Mouse (Mus musculus): ENCODE data around the gene 1110051M20Rik.

1110051M20Rik gene

GRCm38 (mm10) chr2:91444286-91444892 is at the start of gene 1110051M20Rik:
Gene 1110051M20Rik, minus strand, starts transcription at chr2:91444704.
- peak; percentile 86 to 92 for DNase-seq (ENCODE audit: low spot score in 2 of 2)

DNA sequence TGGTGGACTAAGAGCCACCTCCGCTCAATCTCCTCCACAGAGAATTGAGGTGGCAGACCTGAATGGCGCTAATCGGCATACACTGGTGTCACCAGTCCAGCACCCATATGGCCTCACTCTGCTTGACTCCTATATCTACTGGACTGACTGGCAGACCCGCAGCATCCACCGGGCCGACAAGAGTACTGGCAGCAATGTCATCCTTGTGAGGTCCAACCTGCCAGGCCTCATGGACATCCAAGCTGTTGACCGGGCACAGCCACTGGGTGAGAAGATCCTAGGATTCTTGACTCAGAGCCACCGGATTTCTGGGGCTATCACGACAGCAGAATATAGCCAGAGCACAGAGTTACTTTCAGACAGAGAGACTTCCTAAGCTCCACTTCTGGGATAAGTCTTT is 49.5 kb upstream of the 1110051M20Rik start:
- DNase-seq (ENCODE audit: low spot score in 2 of 2) = no peak

DNA sequence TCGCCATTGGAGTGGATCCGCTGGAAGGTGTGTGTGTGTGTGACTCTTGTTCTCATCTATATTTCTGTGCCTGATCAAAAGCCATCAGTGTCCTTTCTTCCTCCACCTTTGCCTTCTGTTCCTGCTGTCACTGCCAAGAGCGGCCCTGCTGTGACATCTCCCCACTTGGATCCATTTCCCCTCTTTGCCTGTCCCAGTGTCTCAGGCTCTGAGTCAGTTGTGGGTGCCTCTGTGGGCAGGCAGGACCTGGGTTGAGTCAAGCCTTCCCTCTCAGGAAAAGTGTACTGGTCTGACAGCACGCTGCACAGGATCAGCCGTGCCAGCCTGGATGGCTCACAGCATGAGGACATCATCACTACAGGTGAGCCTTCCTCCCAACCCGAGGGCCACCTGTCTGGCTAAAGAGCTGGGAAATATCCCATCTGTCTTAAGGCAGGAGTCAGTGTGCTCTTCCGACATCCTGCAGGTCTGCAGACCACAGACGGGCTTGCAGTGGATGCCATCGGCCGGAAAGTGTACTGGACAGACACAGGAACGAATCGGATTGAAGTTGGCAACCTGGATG is 47.6 kb upstream of the 1110051M20Rik start:
- no peak for DNase-seq (ENCODE audit: low spot score in 2 of 2)

GRCm38 (mm10) chr2:91487295-91487694 is 42.8 kb upstream of the 1110051M20Rik start:
- DNase-seq (ENCODE audit: low spot score in 2 of 2) = peak in 1 of 2 experiments; percentile 39

GRCm38 (mm10) chr2:91485256-91485655 is 40.8 kb upstream of the 1110051M20Rik start:
- no peak for DNase-seq (ENCODE audit: low spot score in 2 of 2)

DNA sequence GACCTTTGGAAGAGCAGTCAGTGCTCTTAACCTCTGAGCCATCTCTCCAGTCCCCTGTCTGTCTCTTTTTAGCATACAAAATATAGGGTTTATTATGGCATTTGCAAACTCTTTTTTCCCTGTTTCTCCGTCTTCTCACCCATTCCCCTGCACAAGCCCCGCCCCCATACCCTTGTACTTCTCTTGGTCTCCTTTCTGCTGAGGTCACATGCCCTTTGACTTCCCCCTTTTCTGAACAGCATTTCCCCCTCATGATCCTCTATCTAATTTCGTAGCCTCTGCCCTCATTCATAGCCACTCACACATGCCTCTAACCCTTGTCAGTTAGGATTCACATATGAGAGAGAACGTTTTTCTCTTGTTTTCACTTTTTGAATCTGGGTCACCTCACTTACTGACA is 40.2 kb upstream of the 1110051M20Rik start:
- DNase-seq (ENCODE audit: low spot score in 2 of 2) = no peak

GRCm38 (mm10) chr2:91480805-91481514 is 36.5 kb upstream of the 1110051M20Rik start:
- peak in 1 of 2 experiments; percentile 84 for DNase-seq (ENCODE audit: low spot score in 2 of 2)

- no peak for DNase-seq (ENCODE audit: low spot score in 2 of 2)
Measured at GRCm38 (mm10) chr2:91480399-91480801, 35.9 kb upstream of the 1110051M20Rik start.

DNA sequence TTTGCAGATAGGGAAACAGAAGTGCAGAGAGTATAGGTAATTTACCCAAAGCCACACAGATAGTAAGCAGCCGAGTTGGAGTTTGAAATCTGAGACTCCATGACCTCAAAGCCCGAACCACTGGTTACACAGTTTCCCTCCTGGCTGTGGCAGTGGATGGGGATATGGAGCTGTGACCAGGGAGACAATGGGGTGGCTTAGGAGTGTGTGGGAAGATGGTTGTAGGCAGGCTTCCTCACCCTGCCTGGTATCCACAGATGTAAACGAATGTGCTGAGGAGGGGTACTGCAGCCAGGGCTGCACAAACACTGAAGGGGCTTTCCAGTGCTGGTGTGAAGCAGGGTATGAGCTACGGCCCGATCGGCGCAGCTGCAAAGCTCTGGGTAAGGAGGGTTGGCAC is 32.3 kb upstream of the 1110051M20Rik start:
- DNase-seq (ENCODE audit: low spot score in 2 of 2) = no peak

DNA sequence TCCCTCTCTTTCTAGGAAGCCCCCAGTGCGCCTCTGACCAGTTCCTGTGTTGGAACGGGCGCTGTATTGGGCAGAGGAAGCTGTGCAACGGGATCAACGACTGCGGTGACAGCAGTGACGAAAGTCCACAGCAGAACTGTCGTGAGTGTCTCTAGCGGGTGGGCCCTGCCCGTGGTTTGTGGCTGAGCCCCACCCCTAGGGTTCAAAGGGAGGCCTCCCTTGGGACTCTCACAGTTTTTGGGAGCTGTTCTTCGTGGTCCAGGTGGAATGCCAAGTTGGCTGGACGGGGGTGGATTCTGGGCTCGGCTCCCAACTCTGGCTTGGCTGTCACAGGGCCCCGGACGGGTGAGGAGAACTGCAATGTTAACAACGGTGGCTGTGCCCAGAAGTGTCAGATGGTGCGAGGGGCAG is 31.8 kb upstream of the 1110051M20Rik start:
- DNase-seq (ENCODE audit: low spot score in 2 of 2) = no peak

DNA sequence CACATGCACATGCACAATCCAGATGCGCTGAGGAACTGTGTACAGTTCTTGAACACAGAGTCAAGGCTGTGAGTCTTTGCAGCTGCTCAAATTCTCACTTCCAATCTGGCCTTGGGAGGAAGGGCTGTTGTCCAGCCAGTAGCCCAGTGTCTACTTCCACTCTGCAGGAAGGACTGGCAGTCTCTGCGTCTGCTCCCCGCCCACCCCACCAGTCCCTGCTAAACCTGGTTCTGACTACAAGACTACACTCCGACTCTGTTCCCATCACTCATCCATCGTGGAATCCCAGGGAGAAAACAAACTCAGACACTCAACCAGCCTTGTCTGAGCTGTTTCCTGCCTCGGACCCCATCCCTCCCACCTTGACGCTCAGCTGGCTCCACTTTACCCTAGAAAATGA is 31.3 kb upstream of the 1110051M20Rik start:
- no peak for DNase-seq (ENCODE audit: low spot score in 2 of 2)

GRCm38 (mm10) chr2:91474358-91474757 is 29.9 kb upstream of the 1110051M20Rik start:
- DNase-seq (ENCODE audit: low spot score in 2 of 2) = no peak

DNA sequence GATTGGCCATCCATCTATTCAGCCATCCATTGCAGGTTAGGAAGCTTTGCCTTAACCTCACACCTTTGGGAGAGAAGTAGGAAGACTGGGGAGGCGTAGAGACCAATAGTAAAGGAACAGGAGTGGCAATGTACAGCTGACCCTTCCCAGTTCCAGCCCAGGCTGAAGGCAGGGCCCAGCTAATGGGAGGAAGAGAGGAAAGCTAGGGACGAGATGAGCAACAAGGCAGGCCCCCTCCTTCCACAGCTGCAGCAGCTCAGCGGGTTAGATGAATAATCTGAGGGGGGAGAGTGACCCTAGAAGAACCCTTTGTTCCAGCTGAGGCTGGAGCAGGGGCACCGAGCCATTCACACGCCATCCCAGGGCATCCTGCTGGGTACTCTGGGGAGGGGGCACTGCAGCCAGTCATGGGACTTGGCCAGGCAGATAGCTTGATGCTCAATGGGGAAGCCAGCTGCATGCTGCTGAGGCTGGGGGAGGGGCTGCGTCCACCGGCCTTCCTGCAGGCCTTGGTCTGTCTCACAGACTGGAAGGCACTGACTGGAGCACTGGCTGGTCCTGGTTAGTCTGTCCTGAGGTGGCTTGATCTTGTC is 25.6 kb upstream of the 1110051M20Rik start:
- peak; percentile 36 to 37 for DNase-seq (ENCODE audit: low spot score in 2 of 2)

- no peak for DNase-seq (ENCODE audit: low spot score in 2 of 2)
Measured at GRCm38 (mm10) chr2:91467613-91468012, 23.1 kb upstream of the 1110051M20Rik start.

GRCm38 (mm10) chr2:91465934-91466333 is 21.4 kb upstream of the 1110051M20Rik start:
- DNase-seq (ENCODE audit: low spot score in 2 of 2) = no peak

GRCm38 (mm10) chr2:91462681-91463080 is 18.2 kb upstream of the 1110051M20Rik start:
- DNase-seq (ENCODE audit: low spot score in 2 of 2) = no peak

DNA sequence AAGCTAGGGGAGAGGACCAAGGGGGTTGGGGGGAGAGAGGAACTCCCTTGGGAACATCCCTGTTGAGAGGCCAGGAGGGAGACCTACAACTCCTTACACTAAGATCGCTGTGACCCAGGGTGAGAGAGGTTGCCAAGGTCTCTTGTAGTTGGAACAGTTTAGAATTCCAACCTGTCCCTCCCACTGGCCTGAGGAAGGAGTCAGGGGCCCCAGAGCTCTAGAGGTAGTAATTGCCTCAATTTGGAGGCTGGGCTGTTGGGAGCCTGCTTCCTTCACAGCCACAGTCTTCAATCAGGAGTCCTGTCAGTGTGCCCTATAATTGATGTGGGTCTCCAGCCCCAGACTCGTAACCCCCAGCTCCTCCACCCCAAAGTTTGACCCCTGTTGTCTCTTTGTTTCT is 17.7 kb upstream of the 1110051M20Rik start:
- DNase-seq (ENCODE audit: low spot score in 2 of 2) = no peak

GRCm38 (mm10) chr2:91461341-91461740 is 16.8 kb upstream of the 1110051M20Rik start:
- no peak for DNase-seq (ENCODE audit: low spot score in 2 of 2)

DNA sequence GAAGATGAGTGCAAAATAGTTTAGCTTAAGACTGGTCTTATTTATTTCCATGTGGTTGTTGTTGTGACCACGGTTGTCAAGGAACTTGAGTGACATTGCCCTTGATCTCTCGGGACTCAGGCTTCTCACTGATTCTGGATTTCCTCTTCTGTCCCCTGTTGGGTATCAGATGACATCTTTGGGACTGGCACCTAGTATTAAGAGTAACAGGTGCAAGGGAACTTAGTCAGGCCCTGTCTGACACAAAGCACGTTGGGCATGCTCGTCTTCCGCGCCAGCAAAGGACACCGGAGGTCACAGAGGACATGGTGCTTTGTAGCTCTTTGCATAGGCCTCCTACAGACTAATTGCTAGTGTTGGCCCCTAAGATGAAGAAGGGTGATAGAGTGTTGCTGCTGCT is 16.3 kb upstream of the 1110051M20Rik start:
- no peak for DNase-seq (ENCODE audit: low spot score in 2 of 2)

GRCm38 (mm10) chr2:91460076-91460475 is 15.6 kb upstream of the 1110051M20Rik start:
- no peak for DNase-seq (ENCODE audit: low spot score in 2 of 2)

DNA sequence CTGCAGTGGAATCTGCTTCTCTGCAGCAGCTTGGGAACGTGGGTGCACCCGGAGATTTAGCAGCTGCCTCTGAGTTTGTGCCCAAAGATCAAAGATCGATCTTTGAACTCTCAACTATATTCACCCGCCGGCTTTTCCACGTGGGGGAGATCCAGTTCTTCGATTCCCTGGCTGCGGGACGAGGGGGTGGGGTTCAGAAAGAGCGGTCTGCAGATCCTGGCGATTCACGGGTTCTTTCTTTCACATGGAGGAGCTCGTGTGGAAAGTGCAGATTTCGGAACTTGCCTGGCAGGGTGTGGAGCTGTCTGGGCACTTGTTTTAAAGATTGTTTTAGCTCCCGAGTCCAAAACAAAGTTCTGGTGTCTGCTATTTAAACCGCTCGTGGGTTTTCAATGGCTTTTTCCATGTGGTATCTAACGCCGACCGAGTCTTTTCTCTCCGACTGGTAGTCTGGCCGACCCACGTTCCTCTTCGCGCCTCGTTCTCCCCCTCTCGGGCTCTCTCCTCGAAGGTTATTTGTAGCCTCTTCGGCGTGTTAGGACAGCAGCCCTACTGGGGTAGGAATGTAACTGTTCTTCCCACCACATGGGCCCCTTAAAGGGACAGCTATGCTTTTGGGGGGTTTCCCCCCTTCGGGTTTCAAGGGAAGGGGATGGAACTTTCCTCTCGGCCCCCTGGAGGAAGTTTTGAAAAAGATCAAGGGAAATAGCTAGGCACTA is 14.3 kb upstream of the 1110051M20Rik start:
- peak in 1 of 2 experiments; percentile 56 for DNase-seq (ENCODE audit: low spot score in 2 of 2)

DNA sequence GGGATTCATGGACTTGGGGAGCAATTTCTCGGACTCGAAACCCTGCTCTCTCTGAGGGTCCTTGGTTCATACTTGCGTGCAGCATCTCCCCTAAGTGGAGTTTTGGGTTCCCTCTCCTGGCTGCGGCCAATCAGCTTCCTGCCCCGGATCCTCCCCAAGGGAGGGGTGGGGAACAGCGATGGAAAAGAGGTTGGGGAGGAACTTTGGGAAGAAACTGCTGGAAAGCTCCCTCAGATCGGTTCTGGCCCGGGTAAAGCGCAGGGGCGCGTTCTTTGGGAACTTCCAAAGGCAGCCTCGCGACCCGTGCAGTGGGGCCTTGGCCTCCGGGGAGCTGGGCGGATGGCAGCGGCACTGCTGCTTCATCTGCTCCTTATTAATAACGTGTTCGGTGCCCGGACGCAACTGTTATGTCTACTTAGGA is 13.8 kb upstream of the 1110051M20Rik start:
- DNase-seq (ENCODE audit: low spot score in 2 of 2) = peak in 1 of 2 experiments; percentile 53
